Mouse (Mus musculus): ENCODE data around the gene Fbxl19. TPM values are rescaled to one million over a fixed set of nuclear protein-coding genes. Genes with fewer than 3 reads are reported as not detected.

Gene Fbxl19
- polyA plus RNA-seq (2014; fragmentation: Nextera tagmentation; extraction: Ambion mirVana) = 6.2 and 10.0 TPM in 2 replicates

- no peak for ATAC-seq (ENCODE audit: low FRiP score, low TSS enrichment)
- Histone ChIP-seq H3K27ac (ENCODE audit: low read depth, low read length) (peak within 1 kb of the TSS; percentile 97), H3K36me3 (ENCODE audit: control insufficient read depth, insufficient read depth, low read length) (peaks cover 16% of the 10 kb centered on the region), H3K27me3 (ENCODE audit: control insufficient read depth, insufficient read depth, low read length) (no peaks in the 10 kb centered on the region), H3K4me2 (replicated peaks; ENCODE audit: low read depth, low read length) (peak within 1 kb of the TSS; percentile 73), H3K4me3 (ENCODE audit: low read length) (peak within 1 kb of the TSS; percentile 91), H3K9ac (ENCODE audit: low read depth, low read length) (peak within 1 kb of the TSS; percentile 92), H3K4me1 (ENCODE audit: control insufficient read depth, insufficient read depth, low read length) (peaks cover 8% of the 10 kb centered on the region), H3K9me3 (ENCODE audit: control insufficient read depth, low read length) (no peaks in the 10 kb centered on the region)
- under 1% methylated on average over 26 of the region's 26 CpGs for WGBS
Observed at GRCm38 (mm10) chr7:127744366-127745045, at the start of gene Fbxl19. Gene Fbxl19, plus strand, starts transcription at chr7:127744543.

DNA sequence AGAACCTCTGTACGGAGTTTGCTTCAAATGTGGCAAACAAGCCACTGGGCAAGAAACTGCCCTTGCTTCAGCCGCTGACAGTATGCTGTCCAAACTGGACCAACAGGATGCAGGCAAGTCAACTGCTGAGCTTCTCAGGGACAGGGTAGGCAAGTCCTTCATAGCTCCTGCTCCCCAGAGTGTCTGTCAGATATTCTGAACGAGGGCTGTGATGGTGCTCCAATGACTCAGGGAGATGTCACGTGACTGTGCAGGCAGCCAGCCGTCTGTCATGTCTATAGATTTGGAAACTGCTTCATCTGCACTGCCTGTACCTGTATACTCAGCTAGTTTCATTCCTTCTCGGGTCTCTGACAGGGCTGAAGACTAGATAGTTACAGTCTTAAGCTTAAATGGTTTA lies 45.4 kb upstream of the Fbxl19 start:
- H3K4me3 ChIP-seq (ENCODE audit: low read length) = no peak overlapping the region
- H3K4me1 ChIP-seq (ENCODE audit: control insufficient read depth, insufficient read depth, low read length) = 0 out of 2 replicates have a peak, but pooled peaks cover under 1% of the 10 kb centered on the region
- no peaks in the 10 kb centered on the region for H3K27me3 ChIP-seq (ENCODE audit: control insufficient read depth, insufficient read depth, low read length)
- H3K27ac ChIP-seq (ENCODE audit: low read depth, low read length) = no peak overlapping the region
- H3K9me3 ChIP-seq (ENCODE audit: control insufficient read depth, low read length) = no peaks in the 10 kb centered on the region
- no peak overlapping the region for H3K9ac ChIP-seq (ENCODE audit: low read depth, low read length)
- ATAC-seq (ENCODE audit: low FRiP score, low TSS enrichment) = no peak
- H3K4me2 ChIP-seq (replicated peaks; ENCODE audit: low read depth, low read length) = no peak overlapping the region
- H3K36me3 ChIP-seq (ENCODE audit: control insufficient read depth, insufficient read depth, low read length) = peaks cover 38% of the 10 kb centered on the region; the same call in 1 of the 2 replicates
- 78% methylated on average over 6 of the region's 6 CpGs for WGBS

GRCm38 (mm10) chr7:127700712-127701331 lies 43.5 kb upstream of the Fbxl19 start:
- Histone ChIP-seq H3K27ac (ENCODE audit: low read depth, low read length) (no peak overlapping the region), H3K4me1 (ENCODE audit: control insufficient read depth, insufficient read depth, low read length) (0 out of 2 replicates have a peak, but pooled peaks cover 5% of the 10 kb centered on the region), H3K4me2 (replicated peaks; ENCODE audit: low read depth, low read length) (no peak overlapping the region), H3K36me3 (ENCODE audit: control insufficient read depth, insufficient read depth, low read length) (peaks cover 51% of the 10 kb centered on the region), H3K4me3 (ENCODE audit: low read length) (no peak overlapping the region), H3K9ac (ENCODE audit: low read depth, low read length) (no peak overlapping the region), H3K27me3 (ENCODE audit: control insufficient read depth, insufficient read depth, low read length) (no peaks in the 10 kb centered on the region), H3K9me3 (ENCODE audit: control insufficient read depth, low read length) (no peaks in the 10 kb centered on the region)
- no peak for ATAC-seq (ENCODE audit: low FRiP score, low TSS enrichment)
- WGBS = 74% methylated on average over 3 of the region's 3 CpGs

- 85% methylated on average over 8 of the region's 8 CpGs for WGBS
- peaks cover 17% of the 10 kb centered on the region for H3K4me1 ChIP-seq (ENCODE audit: control insufficient read depth, insufficient read depth, low read length)
- H3K27ac ChIP-seq (ENCODE audit: low read depth, low read length) = peak overlapping the region; percentile 63; the same call in 1 of the 2 replicates
- H3K9me3 ChIP-seq (ENCODE audit: control insufficient read depth, low read length) = no peaks in the 10 kb centered on the region
- ATAC-seq (ENCODE audit: low FRiP score, low TSS enrichment) = no peak
- H3K9ac ChIP-seq (ENCODE audit: low read depth, low read length) = 0 out of 2 replicates have a peak overlapping the region, but pooled peaks have one; percentile 31
- H3K4me3 ChIP-seq (ENCODE audit: low read length) = no peak overlapping the region
- H3K36me3 ChIP-seq (ENCODE audit: control insufficient read depth, insufficient read depth, low read length) = peaks cover 60% of the 10 kb centered on the region
- H3K4me2 ChIP-seq (replicated peaks; ENCODE audit: low read depth, low read length) = no peak overlapping the region
- no peaks in the 10 kb centered on the region for H3K27me3 ChIP-seq (ENCODE audit: control insufficient read depth, insufficient read depth, low read length)
Observed at GRCm38 (mm10) chr7:127703561-127704178, 40.7 kb upstream of the Fbxl19 start.

DNA sequence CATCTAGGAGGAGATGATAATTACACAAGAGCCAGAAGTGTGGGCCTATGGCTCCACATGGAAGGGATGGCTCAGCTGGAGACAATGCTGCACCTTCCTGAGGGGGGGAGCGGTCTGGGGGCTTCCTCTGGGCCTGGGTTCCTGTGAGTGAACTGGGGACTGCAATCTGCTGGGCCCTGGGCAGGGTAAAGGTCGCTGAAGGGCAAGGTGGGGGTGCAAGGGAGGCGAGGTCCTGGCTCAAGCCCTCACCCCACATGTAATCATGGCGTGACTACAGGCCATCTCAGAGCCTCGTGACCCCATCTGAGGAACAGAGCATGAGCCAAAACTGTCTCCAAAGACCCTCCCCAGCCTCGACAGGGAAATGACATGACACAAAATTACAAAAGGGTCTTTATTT lies 39.7 kb upstream of the Fbxl19 start:
- H3K4me3 ChIP-seq (ENCODE audit: low read length) = no peak overlapping the region
- H3K27ac ChIP-seq (ENCODE audit: low read depth, low read length) = peak overlapping the region; percentile 63; the same call in 1 of the 2 replicates
- no peak overlapping the region for H3K9ac ChIP-seq (ENCODE audit: low read depth, low read length)
- no peaks in the 10 kb centered on the region for H3K27me3 ChIP-seq (ENCODE audit: control insufficient read depth, insufficient read depth, low read length)
- no peak for ATAC-seq (ENCODE audit: low FRiP score, low TSS enrichment)
- peaks cover 60% of the 10 kb centered on the region for H3K36me3 ChIP-seq (ENCODE audit: control insufficient read depth, insufficient read depth, low read length)
- 85% methylated on average over 6 of the region's 6 CpGs for WGBS
- H3K4me1 ChIP-seq (ENCODE audit: control insufficient read depth, insufficient read depth, low read length) = peaks cover 23% of the 10 kb centered on the region
- H3K4me2 ChIP-seq (replicated peaks; ENCODE audit: low read depth, low read length) = no peak overlapping the region
- H3K9me3 ChIP-seq (ENCODE audit: control insufficient read depth, low read length) = no peaks in the 10 kb centered on the region

DNA sequence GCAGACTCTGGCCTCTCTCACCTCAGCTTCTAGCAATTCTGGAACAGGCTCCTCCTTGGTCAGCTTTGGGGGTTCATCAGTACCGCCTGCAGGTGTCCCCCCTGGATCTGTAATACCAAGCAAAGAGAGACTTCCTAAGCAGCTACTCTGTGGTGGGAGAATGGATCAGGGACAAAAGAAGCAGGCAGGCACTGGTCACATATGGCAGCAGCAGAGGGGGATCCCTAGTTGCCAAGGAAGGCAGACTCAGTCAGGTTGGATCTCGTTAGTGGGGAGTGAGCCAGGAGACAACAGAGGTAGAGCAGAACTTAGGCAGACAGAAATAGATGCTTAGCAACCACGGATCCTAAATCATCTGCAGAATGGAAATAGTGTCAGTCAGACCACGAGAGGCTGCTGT lies 38.6 kb upstream of the Fbxl19 start:
- H3K9ac ChIP-seq (ENCODE audit: low read depth, low read length) = no peak overlapping the region
- WGBS = 84% methylated on average over 4 of the region's 4 CpGs
- H3K4me3 ChIP-seq (ENCODE audit: low read length) = no peak overlapping the region
- H3K27me3 ChIP-seq (ENCODE audit: control insufficient read depth, insufficient read depth, low read length) = no peaks in the 10 kb centered on the region
- H3K36me3 ChIP-seq (ENCODE audit: control insufficient read depth, insufficient read depth, low read length) = peaks cover 55% of the 10 kb centered on the region
- no peaks in the 10 kb centered on the region for H3K9me3 ChIP-seq (ENCODE audit: control insufficient read depth, low read length)
- ATAC-seq (ENCODE audit: low FRiP score, low TSS enrichment) = no peak
- no peak overlapping the region for H3K27ac ChIP-seq (ENCODE audit: low read depth, low read length)
- H3K4me1 ChIP-seq (ENCODE audit: control insufficient read depth, insufficient read depth, low read length) = peaks cover 23% of the 10 kb centered on the region
- H3K4me2 ChIP-seq (replicated peaks; ENCODE audit: low read depth, low read length) = no peak overlapping the region

GRCm38 (mm10) chr7:127707045-127707956 lies 37.0 kb upstream of the Fbxl19 start:
- peak; percentile 3; the same call in 1 of the 2 replicates for ATAC-seq (ENCODE audit: low FRiP score, low TSS enrichment)
- no peaks in the 10 kb centered on the region for H3K27me3 ChIP-seq (ENCODE audit: control insufficient read depth, insufficient read depth, low read length)
- H3K27ac ChIP-seq (ENCODE audit: low read depth, low read length) = peak overlapping the region; percentile 98
- 20% methylated on average over 22 of the region's 22 CpGs for WGBS
- H3K4me1 ChIP-seq (ENCODE audit: control insufficient read depth, insufficient read depth, low read length) = peaks cover 35% of the 10 kb centered on the region
- H3K4me3 ChIP-seq (ENCODE audit: low read length) = peak overlapping the region; percentile 70
- H3K4me2 ChIP-seq (replicated peaks; ENCODE audit: low read depth, low read length) = peak overlapping the region; percentile 67
- peaks cover 43% of the 10 kb centered on the region for H3K36me3 ChIP-seq (ENCODE audit: control insufficient read depth, insufficient read depth, low read length)
- peak overlapping the region; percentile 82 for H3K9ac ChIP-seq (ENCODE audit: low read depth, low read length)
- H3K9me3 ChIP-seq (ENCODE audit: control insufficient read depth, low read length) = no peaks in the 10 kb centered on the region

DNA sequence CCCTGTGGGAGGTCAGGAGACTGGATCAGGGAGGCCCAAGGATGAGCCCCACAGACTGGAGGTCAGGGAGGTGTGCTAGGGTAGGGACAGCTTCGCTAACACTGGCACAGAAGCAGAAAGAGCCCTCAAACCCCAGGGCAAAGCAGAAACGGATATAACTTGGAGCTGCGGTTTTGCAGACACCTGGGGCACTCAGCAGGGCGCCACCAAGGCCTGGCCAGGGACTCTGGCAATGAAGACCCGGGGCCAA lies 36.5 kb upstream of the Fbxl19 start:
- Histone ChIP-seq H3K9me3 (ENCODE audit: control insufficient read depth, low read length) (no peaks in the 10 kb centered on the region), H3K4me1 (ENCODE audit: control insufficient read depth, insufficient read depth, low read length) (peaks cover 38% of the 10 kb centered on the region), H3K27me3 (ENCODE audit: control insufficient read depth, insufficient read depth, low read length) (no peaks in the 10 kb centered on the region), H3K36me3 (ENCODE audit: control insufficient read depth, insufficient read depth, low read length) (peaks cover 38% of the 10 kb centered on the region), H3K4me3 (ENCODE audit: low read length) (peak overlapping the region; percentile 70), H3K27ac (ENCODE audit: low read depth, low read length) (peak overlapping the region; percentile 98), H3K9ac (ENCODE audit: low read depth, low read length) (peak overlapping the region; percentile 82), H3K4me2 (replicated peaks; ENCODE audit: low read depth, low read length) (peak overlapping the region; percentile 67)
- no peak for ATAC-seq (ENCODE audit: low FRiP score, low TSS enrichment)
- WGBS = 4% methylated on average over 5 of the region's 5 CpGs
